Mouse (Mus musculus) G1E (cell line): Measurements from ENCODE around the gene Kif18b.

Source experiments
- CTCF ChIP-seq: IDR thresholded peaks from 2 replicates; pipeline ENCODE4 v1.5.1; 2012; ENCODE audit warnings: low read depth, low read length, inconsistent platforms, mixed read lengths
- GATA1 ChIP-seq: IDR thresholded peaks from 2 replicates; pipeline ENCODE4 v1.6.1; 2012; ENCODE audit warnings: borderline replicate concordance, low read length, inconsistent platforms, mixed read lengths
- GATA2 ChIP-seq: IDR thresholded peaks from 2 replicates; pipeline ENCODE4 v1.6.1; 2012; ENCODE audit warnings: low read depth, low read length, inconsistent platforms, borderline replicate concordance
- POLR2AphosphoS5 ChIP-seq: IDR thresholded peaks from 2 replicates; pipeline ENCODE4 v1.6.1; 2012; ENCODE audit warnings: low read depth, low read length, inconsistent platforms; ENCODE audit not compliant: insufficient replicate concordance
- TAL1 ChIP-seq: conservative IDR thresholded peaks from 2 replicates; pipeline ENCODE4 v1.6.1; 2012; ENCODE audit warnings: low read depth, low read length, inconsistent platforms, mixed read lengths

GRCm38 (mm10) chr11:102958431-102958830, 33.5 kb upstream of the Kif18b start:
- TF ChIP-seq CTCF (no peak), GATA1 (no peak), POLR2AphosphoS5 (no peak), TAL1 (no peak), GATA2 (no peak)
